Mouse (Mus musculus) ES-Bruce4 (cell line): Measurements from ENCODE around the gene Nos1ap. TPM values are rescaled to one million over a fixed set of nuclear protein-coding genes. Genes with fewer than 3 reads are reported as not detected.

Experiments used
- H3K27ac ChIP-seq: 2 replicates; pipeline ENCODE4 v1.5.1; 2012; ENCODE audit warnings: low read length, inconsistent platforms; ENCODE audit not compliant: insufficient read depth
- H3K27me3 ChIP-seq: 2 replicates; pipeline ENCODE4 v1.6.1; 2012; ENCODE audit warnings: mild to moderate bottlenecking, low read length, inconsistent platforms; ENCODE audit not compliant: control insufficient read depth, poor library complexity, insufficient read depth, severe bottlenecking
- H3K36me3 ChIP-seq: 2 replicates; pipeline ENCODE4 v1.6.1; 2012; ENCODE audit warnings: inconsistent platforms, mild to moderate bottlenecking, low read length, moderate library complexity; ENCODE audit not compliant: control insufficient read depth, poor library complexity, insufficient read depth, severe bottlenecking
- H3K4me1 ChIP-seq: one replicate; pipeline ENCODE4 v1.8.1; 2011; ENCODE audit warnings: low read length; ENCODE audit not compliant: control insufficient read depth, insufficient read depth
- H3K4me3 ChIP-seq: 2 replicates; pipeline ENCODE4 v1.5.1; 2011; ENCODE audit warnings: low read depth, mild to moderate bottlenecking, low read length
- H3K9ac ChIP-seq: 2 replicates; pipeline ENCODE4 v1.6.1; 2012; ENCODE audit warnings: low read depth, mild to moderate bottlenecking, inconsistent platforms; ENCODE audit not compliant: poor library complexity, severe bottlenecking
- H3K9me3 ChIP-seq: replicated peaks from 2 replicates; pipeline ENCODE4 v1.6.1; 2012; ENCODE audit warnings: mild to moderate bottlenecking, low read length, inconsistent platforms; ENCODE audit not compliant: control insufficient read depth, poor library complexity, insufficient read depth, severe bottlenecking
- CTCF ChIP-seq: IDR thresholded peaks from one replicate; pipeline ENCODE4 v1.8.1; 2011; ENCODE audit warnings: low read depth, low read length
- EP300 ChIP-seq: IDR thresholded peaks from 2 replicates; pipeline ENCODE4 v1.6.1; 2011; ENCODE audit warnings: low read depth, low read length; ENCODE audit not compliant: insufficient read depth
- POLR2A ChIP-seq: IDR thresholded peaks from one replicate; pipeline ENCODE4 v1.8.1; 2011; ENCODE audit warnings: low read length; ENCODE audit not compliant: insufficient read depth
- polyA plus RNA-seq: library from polyadenylated mRNA; stranded (reverse); fragments of >200 nt; gene quantifications from 2 replicates; pipeline ENCODE4 v1.2.4, GENCODE M21; 2011; ENCODE audit warnings: low read depth; ENCODE audit not compliant: missing spikeins, insufficient read depth, insufficient read length

Gene Nos1ap
- polyA plus RNA-seq, 1 experiment, result 4.6 TPM

GRCm38 (mm10) chr1:170610289-170610688 lies 20.6 kb upstream of the Nos1ap start:
- TF ChIP-seq EP300, result no peak
- no peak for TF ChIP-seq POLR2A
- no peak for TF ChIP-seq CTCF
- Histone ChIP-seq H3K9me3 (no peaks in the 10 kb centered on the region), H3K27me3 (no peaks in the 10 kb centered on the region), H3K36me3 (no peaks in the 10 kb centered on the region), H3K4me1 (no peaks in the 10 kb centered on the region), H3K27ac (no peak overlapping the region), H3K9ac (no peak overlapping the region), H3K4me3 (no peak overlapping the region)

GRCm38 (mm10) chr1:170609872-170610271 lies 20.2 kb upstream of the Nos1ap start:
- Histone ChIP-seq H3K4me1 (no peaks in the 10 kb centered on the region), H3K9ac (no peak overlapping the region), H3K9me3 (no peaks in the 10 kb centered on the region), H3K27ac (no peak overlapping the region), H3K4me3 (no peak overlapping the region), H3K36me3 (no peaks in the 10 kb centered on the region), H3K27me3 (no peaks in the 10 kb centered on the region)
- TF ChIP-seq EP300, result no peak
- no peak for TF ChIP-seq POLR2A
- no peak for TF ChIP-seq CTCF

GRCm38 (mm10) chr1:170608461-170609071 lies 18.9 kb upstream of the Nos1ap start:
- no peaks in the 10 kb centered on the region for H3K9me3 ChIP-seq
- no peaks in the 10 kb centered on the region for H3K36me3 ChIP-seq
- no peak overlapping the region for H3K27ac ChIP-seq
- no peaks in the 10 kb centered on the region for H3K4me1 ChIP-seq
- TF ChIP-seq POLR2A (no peak), CTCF (no peak), EP300 (no peak)
- H3K4me3 ChIP-seq, result no peak overlapping the region
- no peak overlapping the region for H3K9ac ChIP-seq
- H3K27me3 ChIP-seq, result no peaks in the 10 kb centered on the region

GRCm38 (mm10) chr1:170607231-170607917 lies 17.7 kb upstream of the Nos1ap start:
- Histone ChIP-seq H3K9me3 (no peaks in the 10 kb centered on the region), H3K4me3 (no peak overlapping the region), H3K27me3 (no peaks in the 10 kb centered on the region)

DNA sequence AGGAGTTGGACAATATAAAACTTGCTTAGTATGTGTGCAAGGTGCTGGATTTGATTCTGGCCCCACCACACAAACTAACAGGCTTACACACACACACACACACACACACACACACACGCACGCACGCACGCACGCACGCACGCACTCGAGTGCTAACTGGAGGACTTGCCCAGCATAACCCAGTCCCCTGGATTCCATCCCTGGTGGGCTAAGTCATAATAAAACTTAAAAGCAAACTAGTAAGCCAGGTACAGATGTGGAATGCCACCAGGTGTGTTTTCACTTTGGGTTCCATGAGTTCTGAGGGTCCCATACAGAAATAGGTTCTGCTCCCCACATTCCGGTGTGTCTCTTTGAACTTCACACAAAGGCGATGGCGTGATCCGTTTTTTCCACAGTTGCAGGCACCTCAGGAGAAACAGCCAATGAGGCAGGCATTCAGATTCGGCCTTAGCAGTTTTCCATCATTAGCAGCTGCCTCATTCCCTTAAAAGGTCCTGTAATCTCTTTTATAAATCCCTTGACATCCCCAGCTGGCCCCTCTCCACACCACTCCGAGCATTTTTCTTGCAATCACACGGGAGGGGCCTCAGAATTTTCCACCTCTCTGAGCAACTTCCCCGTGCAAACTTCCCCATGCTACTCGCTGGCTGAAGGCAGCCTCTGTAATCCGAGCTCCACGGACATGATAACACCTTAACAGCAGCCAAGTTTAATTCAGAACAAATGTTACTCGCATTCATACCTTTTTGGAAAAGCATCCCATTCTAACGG lies 15.8 kb upstream of the Nos1ap start:
- H3K4me3 ChIP-seq, result no peak overlapping the region
- no peak overlapping the region for H3K27ac ChIP-seq
- no peaks in the 10 kb centered on the region for H3K36me3 ChIP-seq
- no peaks in the 10 kb centered on the region for H3K4me1 ChIP-seq
- H3K9ac ChIP-seq, result no peak overlapping the region
- no peaks in the 10 kb centered on the region for H3K9me3 ChIP-seq
- TF ChIP-seq CTCF (no peak), POLR2A (no peak), EP300 (no peak)
- H3K27me3 ChIP-seq, result no peaks in the 10 kb centered on the region

More at GRCm38 (mm10) chr1:170607231-170607917, 17.7 kb upstream of the Nos1ap start:
- TF ChIP-seq EP300, result no peak
- no peak for TF ChIP-seq POLR2A
- no peak for TF ChIP-seq CTCF
- no peaks in the 10 kb centered on the region for H3K36me3 ChIP-seq
- no peak overlapping the region for H3K9ac ChIP-seq
- no peaks in the 10 kb centered on the region for H3K4me1 ChIP-seq
- H3K27ac ChIP-seq, result no peak overlapping the region

DNA sequence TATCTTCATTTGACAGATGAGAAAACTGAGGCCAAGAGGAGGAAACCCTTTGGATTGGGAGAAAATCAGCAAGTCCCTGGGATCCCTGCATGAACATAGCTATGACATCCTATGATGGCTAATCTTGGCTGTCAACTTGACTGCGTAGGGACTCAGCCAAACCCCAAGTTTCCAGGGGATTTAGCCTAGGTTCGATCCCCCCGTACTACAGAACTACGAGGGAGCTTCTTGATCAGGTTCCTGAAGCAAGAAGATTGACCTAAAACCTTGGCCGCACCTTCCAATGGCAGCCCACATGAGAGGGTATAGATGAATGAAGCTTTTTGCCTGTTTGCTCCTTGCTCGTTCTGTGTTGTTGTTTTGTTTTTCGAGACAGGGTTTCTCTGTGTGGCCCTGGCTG lies 4.9 kb upstream of the Nos1ap start:
- H3K9ac ChIP-seq, result no peak overlapping the region
- no peak overlapping the region for H3K4me3 ChIP-seq
- H3K27me3 ChIP-seq, result no peaks in the 10 kb centered on the region; the same call in 1 of the 2 replicates
- H3K9me3 ChIP-seq, result peaks cover 8% of the 10 kb centered on the region; the same call in 1 of the 2 replicates
- TF ChIP-seq EP300, result no peak
- TF ChIP-seq POLR2A, result no peak
- no peak for TF ChIP-seq CTCF
- H3K27ac ChIP-seq, result no peak overlapping the region
- no peaks in the 10 kb centered on the region for H3K4me1 ChIP-seq
- no peaks in the 10 kb centered on the region for H3K36me3 ChIP-seq
